Mouse (Mus musculus) thymus, postnatal 0 days (tissue): ENCODE data around the gene Hacd2. TPM values are rescaled to one million over a fixed set of nuclear protein-coding genes. Genes with fewer than 3 reads are reported as not detected.
A peak's percentile ranks its signal among the peaks of the same experiment; 100 is the strongest.

ENCODE experiments used
- DNase-seq: peaks from one replicate; pipeline ENCODE4 v3.0.0-alpha.2; 2015; ENCODE audit warnings: low spot score
- polyA plus RNA-seq: library from polyadenylated mRNA; unstranded; fragments of >200 nt; fragmentation: Nextera tagmentation; extraction: Ambion mirVana; gene quantifications from 2 replicates; pipeline ENCODE4 v1.2.1, GENCODE M21; 2015

The Hacd2 gene
- polyA plus RNA-seq, 1 experiment from 2014 or later, result 46.7 TPM

DNA sequence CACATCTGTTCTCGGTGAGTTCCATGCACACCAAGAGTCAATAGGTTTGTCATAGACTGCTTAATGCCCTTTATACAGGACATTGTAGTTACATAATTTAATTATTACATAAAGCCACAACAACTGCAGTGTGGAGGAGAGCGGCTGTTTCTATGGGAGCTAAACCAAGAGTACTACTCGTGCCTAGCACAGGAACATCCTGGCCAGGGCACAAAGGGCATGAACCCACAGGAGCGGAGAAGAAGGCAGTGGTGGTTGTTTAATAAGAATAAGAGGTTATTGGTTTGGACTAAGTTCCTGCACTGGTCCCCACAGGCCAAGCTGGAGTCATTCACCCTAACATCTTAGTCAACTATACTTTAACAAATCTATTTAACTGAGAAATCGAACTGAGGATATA lies 16.0 kb upstream of the Hacd2 start:
- DNase-seq, result no peak

GRCm38 (mm10) chr16:35007361-35007760 lies 14.9 kb upstream of the Hacd2 start:
- no peak for DNase-seq

- DNase-seq, result no peak
Observed at GRCm38 (mm10) chr16:35008447-35008846, 13.8 kb upstream of the Hacd2 start.

DNA sequence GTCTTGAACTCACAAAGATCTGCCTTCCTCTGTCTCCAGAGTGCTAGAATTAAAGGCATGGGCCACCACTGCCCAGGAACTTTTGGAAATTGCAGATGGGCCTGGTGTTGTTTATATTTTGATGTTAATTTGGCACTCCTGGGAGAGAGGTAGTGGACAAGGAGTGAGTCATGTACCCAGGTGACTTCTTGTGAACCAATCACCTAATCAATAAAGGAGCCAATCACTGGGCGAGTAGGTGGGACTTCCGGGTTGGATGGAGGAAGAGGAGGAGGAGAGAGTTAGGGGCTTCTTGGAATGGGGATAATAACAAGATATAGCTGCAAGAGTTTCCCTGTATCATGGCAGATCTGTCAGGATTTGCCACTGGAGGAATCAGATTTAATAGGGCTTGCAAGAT lies 8.7 kb upstream of the Hacd2 start:
- no peak for DNase-seq

DNA sequence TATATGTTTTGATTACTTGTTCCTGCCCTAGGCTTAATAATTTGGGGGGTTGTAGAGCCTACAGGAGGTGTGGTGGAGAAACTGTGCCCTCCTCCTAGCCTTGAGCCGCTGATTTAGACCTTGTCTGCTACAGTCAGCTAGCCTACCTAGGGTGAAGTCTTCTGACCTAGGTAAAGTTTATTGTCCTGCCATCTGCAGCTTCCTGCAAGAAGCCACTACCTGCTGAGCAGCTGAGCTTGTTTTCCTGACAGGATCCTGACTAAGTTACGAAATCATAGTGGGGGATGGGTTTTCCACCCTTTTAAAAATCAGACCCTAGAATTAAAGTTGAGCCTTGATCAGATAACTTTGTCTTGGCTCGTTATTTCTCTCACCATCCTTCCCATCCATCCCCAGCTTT lies 5.7 kb upstream of the Hacd2 start:
- no peak for DNase-seq

- no peak for DNase-seq
Observed at GRCm38 (mm10) chr16:35018470-35018974, 3.7 kb upstream of the Hacd2 start.

GRCm38 (mm10) chr16:35021903-35022241 lies 356 bp upstream of the Hacd2 start:
- DNase-seq, result no peak

GRCm38 (mm10) chr16:35023138-35023735 lies 1.0 kb downstream of the Hacd2 start:
- no peak for DNase-seq

DNA sequence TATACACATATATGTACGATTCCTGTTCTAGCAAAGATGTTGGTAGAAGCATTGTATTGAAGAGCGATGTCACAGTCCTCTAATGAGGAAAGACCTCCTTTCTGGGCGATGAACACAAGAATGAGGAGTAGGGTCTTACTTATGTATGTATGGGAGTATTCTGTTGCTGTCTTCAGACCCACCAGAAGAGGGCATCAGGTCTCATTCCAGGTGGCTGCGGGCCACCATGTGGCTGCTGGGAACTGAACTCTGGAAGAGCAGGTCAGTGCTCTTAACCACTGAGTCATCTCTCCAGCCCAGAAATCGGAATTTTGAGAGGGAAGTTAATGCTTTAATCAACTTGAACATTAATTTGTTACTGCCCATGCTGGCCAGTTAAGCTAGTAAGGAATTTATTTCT lies 2.1 kb downstream of the Hacd2 start:
- DNase-seq, result peak; percentile 21

GRCm38 (mm10) chr16:35025347-35025746 lies 3.1 kb downstream of the Hacd2 start:
- DNase-seq, result no peak

DNA sequence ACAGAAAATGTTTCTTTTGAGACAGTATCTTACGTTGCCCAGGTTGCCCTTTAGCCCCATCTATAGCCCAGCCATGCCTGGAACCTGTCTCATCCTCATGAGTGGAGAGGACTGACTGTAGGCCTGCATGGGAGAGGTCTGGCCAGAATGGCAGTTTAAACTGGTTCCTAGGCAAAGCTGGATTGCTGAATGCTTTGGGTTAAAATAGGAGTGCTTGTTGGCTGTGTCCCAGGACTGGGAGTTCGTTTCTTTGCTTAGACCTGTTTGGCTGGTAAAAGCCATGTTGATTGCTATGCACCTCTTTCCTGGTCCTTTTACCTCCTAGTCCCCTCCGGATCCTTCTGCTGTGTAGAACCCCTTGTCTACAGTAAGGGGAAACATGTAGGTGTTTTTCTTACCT lies 11.0 kb downstream of the Hacd2 start:
- no peak for DNase-seq

DNA sequence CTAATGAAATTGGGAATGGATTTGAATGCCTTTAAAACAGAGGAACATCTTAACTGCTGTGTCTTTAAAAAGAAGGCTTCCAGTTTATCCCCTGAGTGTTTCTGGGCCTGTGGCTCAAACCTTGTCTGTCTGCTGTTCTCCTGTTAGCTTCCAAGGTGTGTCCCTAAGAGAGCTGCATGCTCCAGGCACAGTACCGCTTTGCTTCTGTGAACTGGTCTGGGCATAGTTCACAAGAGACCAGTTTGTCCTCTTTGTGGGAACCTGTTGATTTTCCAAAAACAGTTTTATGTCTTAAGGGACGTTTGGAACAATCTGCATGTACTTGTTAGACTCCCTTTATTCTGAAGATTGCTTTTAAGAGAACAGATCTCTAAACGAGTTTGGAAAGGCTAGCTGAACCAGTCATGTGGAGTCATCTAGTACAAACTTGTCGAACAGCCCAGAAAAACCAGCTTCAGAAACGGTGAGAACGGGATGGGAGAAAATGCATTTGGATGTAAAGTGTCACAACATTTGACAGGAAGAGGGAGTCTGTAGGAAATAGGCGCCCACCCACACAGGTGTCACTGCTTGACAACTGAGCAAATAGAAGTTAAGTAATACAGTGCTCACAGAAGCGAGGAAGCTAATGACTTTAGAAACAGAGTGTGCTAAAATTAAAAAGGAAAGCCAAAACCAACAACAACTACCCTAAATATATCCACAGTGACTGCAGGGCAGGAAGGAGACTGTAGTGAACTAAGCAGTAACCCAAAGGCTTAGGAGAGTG lies 11.8 kb downstream of the Hacd2 start:
- DNase-seq, result no peak

DNA sequence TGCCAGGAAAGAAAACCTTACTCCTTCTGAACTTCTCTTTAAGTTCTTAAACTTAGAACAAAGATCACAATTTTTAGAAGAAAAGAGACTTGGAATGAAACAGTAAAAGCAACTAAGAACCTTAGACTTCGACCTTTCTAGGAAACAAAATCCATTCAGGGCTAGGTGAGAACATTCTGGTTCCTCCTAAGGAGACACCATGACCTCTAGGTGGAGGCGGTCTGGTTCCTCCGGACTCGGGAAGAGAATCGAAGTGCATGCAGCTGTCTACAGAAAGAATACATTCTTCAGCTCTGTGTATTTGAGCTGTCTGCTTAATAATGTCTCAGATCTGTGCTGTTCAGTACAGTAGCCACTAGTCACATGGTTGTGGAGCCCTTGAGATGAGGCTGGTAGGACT lies 12.7 kb downstream of the Hacd2 start:
- no peak for DNase-seq

GRCm38 (mm10) chr16:35036754-35037153 lies 14.5 kb downstream of the Hacd2 start:
- DNase-seq, result no peak

DNA sequence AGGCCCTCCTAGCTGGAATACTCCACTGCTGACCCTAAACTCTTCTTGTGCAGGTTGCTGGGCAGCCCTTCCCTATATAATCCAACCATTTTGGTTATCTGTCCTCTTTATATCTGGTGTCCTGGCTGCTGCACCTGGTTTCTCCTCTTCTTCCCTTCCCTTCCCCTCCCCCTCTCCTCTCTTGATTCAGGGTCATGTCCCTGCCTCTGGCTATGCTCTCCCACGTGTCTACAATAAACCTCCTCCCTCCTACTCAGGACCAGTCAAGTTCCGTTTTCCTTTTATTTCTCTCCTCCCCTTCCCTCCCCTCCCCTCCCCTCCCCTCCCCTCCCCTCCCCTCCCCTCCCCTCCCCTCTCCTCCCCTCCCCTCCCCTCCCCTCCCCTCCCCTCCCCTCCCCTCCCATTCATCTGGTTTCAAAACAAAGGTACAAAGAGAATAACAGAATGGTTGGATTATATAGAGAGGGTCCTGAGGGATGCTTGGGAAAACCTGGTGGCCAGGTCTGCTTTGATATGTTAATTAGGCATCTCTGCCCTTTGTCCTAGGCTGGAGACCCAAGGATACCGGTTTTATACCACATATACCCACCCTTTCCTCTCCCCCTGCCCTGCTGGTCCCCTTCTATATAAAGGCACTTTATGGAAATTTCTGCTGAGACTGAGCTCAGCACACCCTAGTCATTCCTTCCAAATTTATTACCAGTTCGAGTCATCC lies 16.3 kb downstream of the Hacd2 start:
- DNase-seq, result no peak

DNA sequence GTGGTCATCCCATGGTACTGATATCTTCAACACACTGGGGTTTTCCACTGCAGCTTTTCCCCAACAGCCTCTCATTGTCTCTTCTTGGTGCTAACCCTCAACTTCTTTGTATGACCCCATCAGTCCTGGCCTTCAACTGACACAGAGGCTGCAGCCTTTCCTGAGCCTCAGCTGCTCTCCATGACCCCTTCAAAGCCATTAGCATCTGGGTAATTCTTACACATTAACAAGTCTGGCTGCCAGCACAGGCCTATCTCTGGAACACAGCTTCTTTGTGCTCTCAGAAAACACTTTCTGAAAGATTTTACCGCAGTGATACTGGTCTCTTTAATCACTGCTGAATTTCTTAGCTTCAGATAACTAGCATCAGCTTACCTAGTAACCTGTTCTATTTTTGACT lies 17.9 kb downstream of the Hacd2 start:
- DNase-seq, result no peak

DNA sequence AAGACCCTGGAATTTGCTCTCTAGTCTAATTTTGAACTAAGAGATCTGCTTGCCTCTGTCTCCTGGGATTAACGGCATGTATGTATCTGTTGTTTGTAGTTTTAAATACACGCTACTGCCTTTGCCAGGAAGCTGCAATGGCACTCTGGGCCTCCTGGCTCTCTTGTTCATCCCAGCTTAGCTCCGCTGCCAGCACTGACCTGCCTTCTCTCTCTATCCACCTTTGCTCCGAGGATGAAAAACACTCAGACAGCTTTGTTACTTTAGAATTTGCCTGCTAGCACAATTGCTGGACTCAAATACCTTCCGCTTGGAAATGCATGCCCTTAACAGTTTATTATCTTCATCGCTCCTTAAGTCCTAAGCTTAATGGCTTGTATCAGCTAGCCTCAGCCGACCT lies 18.8 kb downstream of the Hacd2 start:
- no peak for DNase-seq

- no peak for DNase-seq
Observed at GRCm38 (mm10) chr16:35046081-35046775, 24.0 kb downstream of the Hacd2 start.

DNA sequence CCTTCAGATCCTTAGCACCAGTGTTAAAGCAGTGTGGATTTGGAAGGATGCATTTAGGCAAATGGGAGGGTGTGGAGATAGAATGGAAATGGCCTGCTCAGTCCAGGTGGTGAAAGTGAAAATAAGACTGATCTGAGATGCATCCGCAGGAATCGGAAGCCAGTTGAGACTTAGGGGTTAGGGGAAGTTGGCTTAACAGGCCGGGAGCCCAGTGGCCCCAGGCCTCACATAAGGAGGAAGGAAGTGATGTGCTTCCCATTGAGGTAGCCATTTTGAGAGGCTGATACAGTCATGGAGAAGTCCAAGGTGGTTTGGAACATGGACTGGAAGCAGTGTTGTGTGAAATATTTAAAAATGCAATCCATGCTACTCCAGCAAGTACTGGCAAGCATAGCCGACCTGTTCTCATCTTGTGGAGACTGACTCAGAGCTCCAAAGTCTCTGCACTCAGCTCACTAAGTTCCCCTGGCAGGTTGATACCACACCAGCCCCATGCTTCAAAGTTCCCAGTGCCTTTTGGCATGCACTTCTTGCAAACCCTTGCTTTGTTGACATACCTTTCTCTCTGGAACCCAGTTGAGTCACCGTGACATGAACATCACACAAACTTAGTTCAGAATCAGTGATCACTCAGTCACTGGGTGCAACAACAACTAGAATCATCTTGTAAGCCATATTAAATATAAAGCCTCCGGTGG lies 25.2 kb downstream of the Hacd2 start:
- DNase-seq, result no peak

GRCm38 (mm10) chr16:35051066-35051465 lies 28.8 kb downstream of the Hacd2 start:
- no peak for DNase-seq

GRCm38 (mm10) chr16:35052191-35052590 lies 30.0 kb downstream of the Hacd2 start:
- DNase-seq, result no peak
